Mouse (Mus musculus) lung, embryonic 15.5 days (tissue): ENCODE data around the gene Hsdl1. TPM values are rescaled to one million over a fixed set of nuclear protein-coding genes. Genes with fewer than 3 reads are reported as not detected.

Source experiments
- ATAC-seq: fragments of 200-750 bp; cut with Nextera tagmentation; 2 replicates; pipeline ENCODE4 v1.8.0; 2017; ENCODE audit warnings: moderate number of reproducible peaks, borderline replicate concordance; ENCODE audit not compliant: low FRiP score, low TSS enrichment; ENCODE audit errors: extremely low read depth
- H3K27ac ChIP-seq: fragments of 300-500 bp; sonication (generic); 2 replicates; pipeline ENCODE4 v1.5.1; 2015; ENCODE audit warnings: moderate library complexity, mild to moderate bottlenecking, inconsistent platforms
- H3K27me3 ChIP-seq: fragments of 300-500 bp; sonication (generic); 2 replicates; pipeline ENCODE4 v1.6.1; 2015; ENCODE audit warnings: inconsistent platforms
- H3K36me3 ChIP-seq: fragments of 300-500 bp; sonication (generic); 2 replicates; pipeline ENCODE4 v1.6.1; 2015; ENCODE audit warnings: inconsistent platforms
- H3K4me1 ChIP-seq: fragments of 300-500 bp; sonication (generic); 2 replicates; pipeline ENCODE4 v1.6.1; 2015; ENCODE audit warnings: inconsistent platforms
- H3K4me2 ChIP-seq: fragments of 300-500 bp; sonication (generic); 2 replicates; pipeline ENCODE4 v1.6.1; 2015; ENCODE audit warnings: inconsistent platforms, mild to moderate bottlenecking, moderate library complexity
- H3K4me3 ChIP-seq: fragments of 300-500 bp; sonication (generic); 2 replicates; pipeline ENCODE4 v1.5.1; 2015; ENCODE audit warnings: mild to moderate bottlenecking, inconsistent platforms
- H3K9ac ChIP-seq: fragments of 300-500 bp; sonication (generic); 2 replicates; pipeline ENCODE4 v1.6.1; 2015; ENCODE audit warnings: inconsistent platforms
- H3K9me3 ChIP-seq: fragments of 300-500 bp; sonication (generic); 2 replicates; pipeline ENCODE4 v1.6.1; 2016; ENCODE audit warnings: inconsistent platforms
- WGBS: fragments of 180-500 bp; shearing (Covaris S2); methylation state at CpG from one replicate; pipeline ENCODE4 v1.1.7; 2015; 5-methylcytosine and 5-hydroxymethylcytosine counted together
- polyA plus RNA-seq: library from polyadenylated mRNA; unstranded; fragments of >200 nt; fragmentation: Nextera tagmentation; extraction: Ambion mirVana; gene quantifications from 2 replicates; pipeline ENCODE4 v1.2.1, GENCODE M21; 2015

The Hsdl1 gene
- polyA plus RNA-seq = 26.3 and 31.6 TPM in 2 replicates

GRCm38 (mm10) chr8:119574437-119575365 lies at the start of gene Hsdl1, which contains the start of gene Dnaaf1:
Gene Hsdl1, minus strand, starts transcription at chr8:119575183.
Gene Dnaaf1, plus strand, starts transcription at chr8:119575235.
- no peaks in the 10 kb centered on the region for H3K9me3 ChIP-seq
- peak within 1 kb of the TSS; percentile 95 for H3K4me2 ChIP-seq
- peaks cover 7% of the 10 kb centered on the region; the same call in 1 of the 2 replicates for H3K4me1 ChIP-seq
- H3K36me3 ChIP-seq = no peaks in the 10 kb centered on the region
- H3K27ac ChIP-seq = peak within 1 kb of the TSS; percentile 6; the same call in 1 of the 2 replicates
- peaks cover 23% of the 10 kb centered on the region for H3K27me3 ChIP-seq
- ATAC-seq = peak; percentile 87
- peak within 1 kb of the TSS; percentile 66 for H3K4me3 ChIP-seq
- 1% methylated on average over 77 of the region's 97 CpGs for WGBS
- peak within 1 kb of the TSS; percentile 50 for H3K9ac ChIP-seq

DNA sequence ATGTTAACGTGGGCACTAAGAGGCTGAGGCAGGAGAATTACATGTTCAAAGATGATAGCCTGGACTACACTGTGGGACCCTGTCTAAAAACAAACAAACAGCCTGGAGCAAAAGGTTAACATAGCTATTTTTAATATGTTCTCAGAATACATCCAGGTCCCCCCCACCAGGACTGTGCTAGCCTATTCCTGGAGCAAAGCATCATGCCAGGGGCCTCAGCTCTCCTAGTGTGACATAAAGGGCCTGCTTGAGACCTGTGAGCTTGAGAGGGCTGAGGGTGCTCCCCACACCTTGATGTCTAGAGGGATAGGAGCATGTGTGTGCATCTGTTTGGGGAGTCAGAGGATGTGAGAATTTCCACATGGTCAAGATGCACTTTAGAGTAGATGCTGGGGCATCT lies 48.8 kb upstream of the Hsdl1 start:
- H3K4me2 ChIP-seq = no peak overlapping the region
- H3K9me3 ChIP-seq = no peaks in the 10 kb centered on the region
- no peak overlapping the region for H3K4me3 ChIP-seq
- no peaks in the 10 kb centered on the region for H3K4me1 ChIP-seq
- H3K27ac ChIP-seq = no peak overlapping the region
- 67% methylated on average over 1 of the region's 1 CpGs for WGBS
- H3K27me3 ChIP-seq = no peaks in the 10 kb centered on the region
- H3K9ac ChIP-seq = no peak overlapping the region
- no peaks in the 10 kb centered on the region for H3K36me3 ChIP-seq
- no peak for ATAC-seq

DNA sequence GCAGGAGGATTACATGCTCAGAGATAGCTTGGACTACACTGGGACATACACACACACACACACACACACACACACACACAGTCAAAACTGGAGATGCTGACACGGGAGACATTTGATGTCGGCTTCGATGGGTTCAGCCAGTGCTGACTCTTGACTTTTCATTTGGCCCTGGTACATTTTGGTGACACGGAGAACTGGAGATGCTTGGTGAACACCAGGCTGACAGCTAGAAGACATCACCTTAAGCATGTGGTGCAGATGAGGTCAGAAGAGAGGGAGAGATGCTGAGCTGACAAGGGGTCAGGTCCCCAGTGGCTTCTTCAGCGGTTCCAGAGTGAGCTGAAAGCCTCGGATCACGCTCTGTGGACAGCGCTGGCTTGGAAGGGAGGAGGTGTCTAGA lies 48.1 kb upstream of the Hsdl1 start:
- 77% methylated on average over 8 of the region's 8 CpGs for WGBS

GRCm38 (mm10) chr8:119622555-119622954 lies 47.6 kb upstream of the Hsdl1 start:
- ATAC-seq = no peak
- 63% methylated on average over 4 of the region's 4 CpGs for WGBS
- no peaks in the 10 kb centered on the region for H3K4me1 ChIP-seq
- H3K27ac ChIP-seq = no peak overlapping the region
- no peaks in the 10 kb centered on the region for H3K27me3 ChIP-seq
- no peaks in the 10 kb centered on the region for H3K9me3 ChIP-seq
- H3K4me3 ChIP-seq = no peak overlapping the region
- H3K9ac ChIP-seq = no peak overlapping the region
- H3K36me3 ChIP-seq = no peaks in the 10 kb centered on the region
- no peak overlapping the region for H3K4me2 ChIP-seq

More for the DNA sequence above, 48.1 kb upstream of the Hsdl1 start:
- Histone ChIP-seq H3K9me3 (no peaks in the 10 kb centered on the region), H3K27ac (no peak overlapping the region), H3K4me3 (no peak overlapping the region), H3K4me1 (no peaks in the 10 kb centered on the region), H3K4me2 (no peak overlapping the region), H3K9ac (no peak overlapping the region), H3K27me3 (no peaks in the 10 kb centered on the region), H3K36me3 (no peaks in the 10 kb centered on the region)
- no peak for ATAC-seq

DNA sequence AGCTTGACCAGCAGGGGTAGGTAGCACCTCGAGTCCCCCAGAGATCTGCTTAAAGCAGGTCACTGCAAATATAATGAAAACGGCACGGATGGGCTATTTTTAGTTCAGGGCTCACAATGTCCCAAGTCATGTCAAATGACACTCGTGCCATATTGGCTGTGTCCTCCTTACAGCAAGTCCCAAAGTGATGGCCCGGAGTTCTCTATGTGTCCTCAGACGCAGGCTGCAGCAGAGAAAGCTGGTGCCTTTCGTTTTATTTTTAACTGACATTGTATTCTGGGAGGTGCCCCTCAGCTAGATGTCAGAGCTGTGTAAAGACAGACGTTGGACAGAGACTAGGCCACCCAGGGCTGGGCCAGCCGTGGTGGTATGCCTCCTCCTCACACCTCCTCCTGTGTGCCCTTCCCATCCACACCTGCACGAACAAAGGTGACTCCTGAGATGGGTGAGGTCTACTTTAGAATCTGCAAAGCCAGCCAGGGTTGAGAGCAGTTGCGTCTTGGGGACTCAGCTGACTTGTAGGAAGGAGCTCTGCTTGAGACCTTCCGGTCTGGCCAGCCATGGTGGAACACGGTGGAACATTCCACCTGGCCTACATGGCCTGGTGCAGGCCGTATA lies 46.0 kb upstream of the Hsdl1 start:
- ATAC-seq = no peak
- Histone ChIP-seq H3K36me3 (no peaks in the 10 kb centered on the region), H3K27me3 (no peaks in the 10 kb centered on the region), H3K4me1 (no peaks in the 10 kb centered on the region), H3K4me2 (no peak overlapping the region), H3K27ac (no peak overlapping the region), H3K4me3 (no peak overlapping the region), H3K9ac (no peak overlapping the region), H3K9me3 (no peaks in the 10 kb centered on the region)
- 77% methylated on average over 14 of the region's 14 CpGs for WGBS

GRCm38 (mm10) chr8:119620116-119620840 lies 45.3 kb upstream of the Hsdl1 start:
- ATAC-seq = no peak
- H3K4me3 ChIP-seq = no peak overlapping the region
- no peaks in the 10 kb centered on the region for H3K36me3 ChIP-seq
- H3K9me3 ChIP-seq = no peaks in the 10 kb centered on the region
- H3K27me3 ChIP-seq = no peaks in the 10 kb centered on the region
- H3K4me2 ChIP-seq = no peak overlapping the region
- H3K4me1 ChIP-seq = no peaks in the 10 kb centered on the region
- no peak overlapping the region for H3K9ac ChIP-seq
- 55% methylated on average over 6 of the region's 6 CpGs for WGBS
- no peak overlapping the region for H3K27ac ChIP-seq

GRCm38 (mm10) chr8:119618887-119619286 lies 43.9 kb upstream of the Hsdl1 start:
- H3K9ac ChIP-seq = no peak overlapping the region
- H3K4me2 ChIP-seq = no peak overlapping the region
- no peaks in the 10 kb centered on the region for H3K36me3 ChIP-seq
- ATAC-seq = no peak
- H3K9me3 ChIP-seq = no peaks in the 10 kb centered on the region
- H3K4me1 ChIP-seq = no peaks in the 10 kb centered on the region
- no peak overlapping the region for H3K4me3 ChIP-seq
- no peaks in the 10 kb centered on the region for H3K27me3 ChIP-seq
- 51% methylated on average over 5 of the region's 5 CpGs for WGBS
- no peak overlapping the region for H3K27ac ChIP-seq

DNA sequence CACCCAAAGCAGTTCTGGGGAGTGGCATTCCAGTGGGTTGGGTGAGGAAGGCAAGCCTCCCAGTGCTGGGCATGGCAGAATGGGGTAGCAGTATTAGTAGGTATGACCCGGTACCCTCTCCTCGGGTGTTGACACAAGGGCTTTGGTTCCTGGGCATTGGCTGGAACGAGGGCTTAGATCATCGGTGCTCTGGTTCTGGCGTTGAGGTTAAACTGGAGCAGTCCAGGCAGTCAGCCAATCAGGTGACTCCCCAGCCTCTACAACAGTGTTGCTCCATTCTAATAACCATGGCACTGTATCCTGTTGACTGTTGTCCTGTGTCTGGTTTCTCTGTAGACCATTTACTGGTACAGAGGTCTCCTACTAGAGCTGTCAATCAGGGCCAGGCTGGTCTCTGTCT lies 42.6 kb upstream of the Hsdl1 start:
- Histone ChIP-seq H3K4me1 (no peaks in the 10 kb centered on the region), H3K9me3 (no peaks in the 10 kb centered on the region), H3K27ac (no peak overlapping the region), H3K9ac (no peak overlapping the region), H3K27me3 (no peaks in the 10 kb centered on the region), H3K4me2 (no peak overlapping the region), H3K4me3 (no peak overlapping the region), H3K36me3 (no peaks in the 10 kb centered on the region)
- whole genome bisulfite sequencing = 68% methylated on average over 5 of the region's 5 CpGs
- no peak for ATAC-seq

DNA sequence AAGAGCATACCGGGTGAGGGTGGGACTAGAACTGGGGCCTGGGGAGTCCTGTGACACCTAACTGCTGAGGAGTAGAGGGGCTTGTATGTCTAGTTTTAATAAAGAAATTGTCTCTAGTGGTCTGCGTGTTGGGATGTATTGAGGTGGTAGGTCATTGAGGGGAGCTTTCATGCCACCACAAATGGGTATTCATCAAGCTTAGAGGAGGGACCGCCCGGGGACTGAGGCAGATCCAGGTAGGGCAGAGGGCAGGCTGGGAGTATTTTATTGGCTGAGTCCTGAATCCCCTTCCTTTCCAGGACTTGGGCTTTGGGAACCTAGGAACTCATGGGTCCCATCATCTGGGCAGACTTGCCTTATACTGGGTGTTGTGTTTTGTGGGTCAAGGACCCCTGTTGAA lies 41.8 kb upstream of the Hsdl1 start:
- Histone ChIP-seq H3K4me1 (no peaks in the 10 kb centered on the region), H3K4me2 (no peak overlapping the region), H3K27ac (no peak overlapping the region), H3K27me3 (no peaks in the 10 kb centered on the region), H3K9ac (no peak overlapping the region), H3K4me3 (no peak overlapping the region), H3K9me3 (no peaks in the 10 kb centered on the region), H3K36me3 (no peaks in the 10 kb centered on the region)
- WGBS = 79% methylated on average over 4 of the region's 4 CpGs
- ATAC-seq = no peak

GRCm38 (mm10) chr8:119616358-119616757 lies 41.4 kb upstream of the Hsdl1 start:
- no peaks in the 10 kb centered on the region for H3K4me1 ChIP-seq
- no peak overlapping the region for H3K4me3 ChIP-seq
- no peaks in the 10 kb centered on the region for H3K27me3 ChIP-seq
- H3K27ac ChIP-seq = no peak overlapping the region
- 72% methylated on average over 7 of the region's 7 CpGs for WGBS
- H3K36me3 ChIP-seq = no peaks in the 10 kb centered on the region
- H3K4me2 ChIP-seq = no peak overlapping the region
- H3K9ac ChIP-seq = no peak overlapping the region
- ATAC-seq = no peak
- H3K9me3 ChIP-seq = no peaks in the 10 kb centered on the region

GRCm38 (mm10) chr8:119615096-119615495 lies 40.1 kb upstream of the Hsdl1 start:
- ATAC-seq = no peak
- no peaks in the 10 kb centered on the region for H3K4me1 ChIP-seq
- H3K4me3 ChIP-seq = no peak overlapping the region
- no peak overlapping the region for H3K27ac ChIP-seq
- no peaks in the 10 kb centered on the region for H3K36me3 ChIP-seq
- no peaks in the 10 kb centered on the region for H3K27me3 ChIP-seq
- H3K9ac ChIP-seq = no peak overlapping the region
- no peaks in the 10 kb centered on the region for H3K9me3 ChIP-seq
- WGBS = 67% methylated on average over 14 of the region's 14 CpGs
- no peak overlapping the region for H3K4me2 ChIP-seq
